Mouse (Mus musculus) hindbrain, embryonic 12.5 days (tissue): ENCODE measurements around the gene Rpl39. TPM values are rescaled to one million over a fixed set of nuclear protein-coding genes. Genes with fewer than 3 reads are reported as not detected.

Experiments
- ATAC-seq: fragments of 200-750 bp; cut with Nextera tagmentation; 2 replicates; pipeline ENCODE4 v1.8.0; 2017; ENCODE audit warnings: moderate TSS enrichment; ENCODE audit not compliant: low FRiP score
- H3K27ac ChIP-seq: fragments of 300-500 bp; sonication (generic); 2 replicates; pipeline ENCODE4 v1.5.1; 2016; ENCODE audit warnings: mild to moderate bottlenecking
- H3K27me3 ChIP-seq: fragments of 300-500 bp; sonication (generic); 2 replicates; pipeline ENCODE4 v1.6.1; 2016; ENCODE audit warnings: mild to moderate bottlenecking
- H3K36me3 ChIP-seq: fragments of 300-500 bp; sonication (generic); 2 replicates; pipeline ENCODE4 v1.6.1; 2016; ENCODE audit warnings: mild to moderate bottlenecking
- H3K4me1 ChIP-seq: fragments of 300-500 bp; sonication (generic); 2 replicates; pipeline ENCODE4 v1.6.1; 2016
- H3K4me2 ChIP-seq: fragments of 300-500 bp; sonication (generic); replicated peaks from 2 replicates; pipeline ENCODE4 v1.6.1; 2016; ENCODE audit warnings: mild to moderate bottlenecking
- H3K4me3 ChIP-seq: fragments of 300-500 bp; sonication (generic); 2 replicates; pipeline ENCODE4 v1.5.1; 2016; ENCODE audit warnings: mild to moderate bottlenecking
- H3K9ac ChIP-seq: fragments of 300-500 bp; sonication (generic); 2 replicates; pipeline ENCODE4 v1.6.1; 2016; ENCODE audit warnings: mild to moderate bottlenecking, moderate library complexity
- H3K9me3 ChIP-seq: fragments of 300-500 bp; sonication (generic); replicated peaks from 2 replicates; pipeline ENCODE4 v1.6.1; 2016; ENCODE audit warnings: mild to moderate bottlenecking
- WGBS: fragments of 180-500 bp; shearing (Covaris S2); methylation state at CpG from one replicate; pipeline ENCODE4 v1.1.7; 2016; 5-methylcytosine and 5-hydroxymethylcytosine counted together
- polyA plus RNA-seq: library from polyadenylated mRNA; unstranded; fragments of >200 nt; fragmentation: Nextera tagmentation; extraction: Ambion mirVana; gene quantifications from 2 replicates; pipeline ENCODE4 v1.2.1, GENCODE M21; 2016

The Rpl39 gene
- polyA plus RNA-seq, 1 experiment from 2014 or later: 426 TPM

GRCm38 (mm10) chrX:37048890-37049823, 36.0 kb downstream of the Rpl39 start:
- H3K4me1 ChIP-seq: no peaks in the 10 kb centered on the region
- peaks cover 78% of the 10 kb centered on the region for H3K27me3 ChIP-seq
- ATAC-seq: no peak
- H3K27ac ChIP-seq: no peak overlapping the region
- peak overlapping the region; percentile 48 for H3K4me2 ChIP-seq
- no peak overlapping the region for H3K9ac ChIP-seq
- no peaks in the 10 kb centered on the region; the same call in 1 of the 2 replicates for H3K9me3 ChIP-seq
- H3K4me3 ChIP-seq: peak overlapping the region; percentile 28
- WGBS: 20% methylated on average over 70 of the region's 70 CpGs
- H3K36me3 ChIP-seq: no peaks in the 10 kb centered on the region

- H3K9ac ChIP-seq: no peak within 1 kb of the TSS
- H3K9me3 ChIP-seq: no peaks in the 10 kb centered on the region; the same call in 1 of the 2 replicates
- peak within 1 kb of the TSS; percentile 48 for H3K4me2 ChIP-seq
- H3K4me3 ChIP-seq: peak within 1 kb of the TSS; percentile 28
- peaks cover 72% of the 10 kb centered on the region for H3K27me3 ChIP-seq
- no peak for ATAC-seq
- WGBS: 14% methylated on average over 31 of the region's 38 CpGs
- H3K36me3 ChIP-seq: no peaks in the 10 kb centered on the region
- H3K27ac ChIP-seq: no peak within 1 kb of the TSS
- H3K4me1 ChIP-seq: no peaks in the 10 kb centered on the region
Observed at GRCm38 (mm10) chrX:37048066-37048889, 36.9 kb downstream of the Rpl39 start, which contains the start of gene Sowahd. TSS of gene Sowahd (plus strand) at chrX:37048845.

GRCm38 (mm10) chrX:37042726-37043125, 42.5 kb downstream of the Rpl39 start:
- Histone ChIP-seq H3K27ac (no peak overlapping the region), H3K9ac (no peak overlapping the region), H3K9me3 (no peaks in the 10 kb centered on the region), H3K4me3 (no peak overlapping the region), H3K4me2 (no peak overlapping the region), H3K4me1 (no peaks in the 10 kb centered on the region), H3K27me3 (peaks cover 23% of the 10 kb centered on the region), H3K36me3 (no peaks in the 10 kb centered on the region)
- WGBS: 31% methylated on average over 9 of the region's 9 CpGs
- no peak for ATAC-seq

Other genes with a start within 250 kb of the Rpl39 start
- 109 and 111 TPM in 2 replicates for gene Ube2a, start 211.5 kb downstream of the Rpl39 start, polyA plus RNA-seq
- gene C330007P06Rik, start 211.3 kb downstream of the Rpl39 start, polyA plus RNA-seq: 30.5 and 32.0 TPM in 2 replicates
- 8.7 and 9.8 TPM in 2 replicates for gene Nkrf, start 182.5 kb downstream of the Rpl39 start, polyA plus RNA-seq
- 61.9 and 68.7 TPM in 2 replicates for gene Sept6, start 93.6 kb downstream of the Rpl39 start, polyA plus RNA-seq
- not detected in 2 replicates for gene Sowahd, start 36.6 kb downstream of the Rpl39 start, polyA plus RNA-seq
- 24.3 and 25.7 TPM in 2 replicates for gene Upf3b, start 24.9 kb upstream of the Rpl39 start, polyA plus RNA-seq
- gene Nkap, start 41.4 kb upstream of the Rpl39 start, polyA plus RNA-seq: 23.9 and 25.7 TPM in 2 replicates
- 0.50 and 0.57 TPM in 2 replicates for gene Akap14, start 83.4 kb upstream of the Rpl39 start, polyA plus RNA-seq
- 409 and 458 TPM in 2 replicates for gene Ndufa1, start 105.8 kb upstream of the Rpl39 start, polyA plus RNA-seq
- 16.0 and 19.3 TPM in 2 replicates for gene Rnf113a1, start 105.8 kb upstream of the Rpl39 start, polyA plus RNA-seq
- gene Gm9, start 125.6 kb upstream of the Rpl39 start, polyA plus RNA-seq: not detected in 2 replicates
- gene Rhox1, start 136.9 kb upstream of the Rpl39 start, polyA plus RNA-seq: not detected in 2 replicates
- 0.30 TPM in 1 of 2 replicates, not detected in the other for gene Rhox2a, start 159.6 kb upstream of the Rpl39 start, polyA plus RNA-seq
- not detected in 2 replicates for gene Rhox3a, start 164.5 kb upstream of the Rpl39 start, polyA plus RNA-seq
- 1.8 TPM in 1 of 2 replicates, not detected in the other for gene Rhox4a, start 179.9 kb upstream of the Rpl39 start, polyA plus RNA-seq